ENCODE assay signal across 8 mouse cellular contexts in genomic region chr10:80141243-80141642, GRCm38 (mm10). TPM values are rescaled to one million over a fixed set of nuclear protein-coding genes. Genes with fewer than 3 reads are reported as not detected.
DNase-seq lines count a peak whose midpoint lies in the region; ATAC-seq and TF ChIP-seq lines count a peak whose summit lies in the region.

No protein-coding gene starts in this region.

- peaks cover 50% of the 10 kb centered on the region for H3K36me3 ChIP-seq in G1E (replicated peaks)
- peaks cover 17% of the 10 kb centered on the region for H3K36me3 ChIP-seq in forebrain, embryonic 15.5 days
- H3K36me3 ChIP-seq in neural tube, embryonic 15.5 days, result peaks cover 23% of the 10 kb centered on the region

- peak; percentile 88 for DNase-seq in G1E (ENCODE audit: low spot score)
- DNase-seq in cerebellum, adult 11-12 months, result peak; percentile 99
- DNase-seq in heart, postnatal 25 days (ENCODE audit: low spot score), result peak; percentile 96
- peak; percentile 97 to 98 for DNase-seq in layer of hippocampus, adult 2 months (ENCODE audit: low spot score in 2 of 2)
- DNase-seq in lung, adult 2 months, result peak; percentile 94
- peak; percentile 95 for DNase-seq in testis, postnatal 10 days (ENCODE audit: low spot score)

- H3K27me3 ChIP-seq in G1E (ENCODE audit: insufficient read depth, low read length), result no peaks in the 10 kb centered on the region
- H3K27me3 ChIP-seq in forebrain, embryonic 15.5 days, result no peaks in the 10 kb centered on the region
- H3K27me3 ChIP-seq in neural tube, embryonic 15.5 days (replicated peaks), result no peaks in the 10 kb centered on the region

- H3K27ac ChIP-seq in forebrain, embryonic 15.5 days (replicated peaks), result peak overlapping the region; percentile 87
- peak overlapping the region; percentile 98 for H3K27ac ChIP-seq in layer of hippocampus, adult 2 months
- peak overlapping the region; percentile 91 for H3K27ac ChIP-seq in neural tube, embryonic 15.5 days (replicated peaks)

- H3K4me2 ChIP-seq in forebrain, embryonic 15.5 days (replicated peaks), result peak overlapping the region; percentile 91
- H3K4me2 ChIP-seq in neural tube, embryonic 15.5 days, result peak overlapping the region; percentile 79

- peak overlapping the region; percentile 92 for H3K4me3 ChIP-seq in G1E (ENCODE audit: low read depth, low read length)
- H3K4me3 ChIP-seq in forebrain, embryonic 15.5 days, result peak overlapping the region; percentile 81
- peak overlapping the region; percentile 85 for H3K4me3 ChIP-seq in layer of hippocampus, adult 2 months
- H3K4me3 ChIP-seq in lung, adult 2 months (replicated peaks; ENCODE audit: extremely low read depth, low read depth, low read length), result peak overlapping the region; percentile 59
- H3K4me3 ChIP-seq in neural tube, embryonic 15.5 days (replicated peaks), result peak overlapping the region; percentile 74

- ATAC-seq in G1E (ENCODE audit: extremely low read depth, insufficient number of reproducible peaks, low FRiP score, poor library complexity, severe bottlenecking), result peak; percentile 74
- peak; percentile 40 for ATAC-seq in forebrain, embryonic 15.5 days (replicated peaks)
- ATAC-seq in neural tube, embryonic 15.5 days (ENCODE audit: low FRiP score), result peak; percentile 71

- intact Hi-C loops in heart, postnatal 25 days (cut with DNase I), result loop anchor here (2.0 to 10.0 kb wide), 2 partner anchors 178 to 286 kb away; partner anchors contain the start of gene Ptbp1

- peaks cover 91% of the 10 kb centered on the region for H3K4me1 ChIP-seq in G1E (ENCODE audit: insufficient read depth, low read depth, low read length)
- peaks cover 72% of the 10 kb centered on the region for H3K4me1 ChIP-seq in forebrain, embryonic 15.5 days
- H3K4me1 ChIP-seq in lung, adult 2 months (ENCODE audit: control insufficient read depth, insufficient read depth, low read length), result peaks cover 9% of the 10 kb centered on the region
- peaks cover 80% of the 10 kb centered on the region for H3K4me1 ChIP-seq in neural tube, embryonic 15.5 days

- no peak for TF ChIP-seq CTCF in G1E (IDR thresholded peaks at IDR 0.05; ENCODE audit: low read depth, low read length)
- peak; percentile 77 for TF ChIP-seq CTCF in layer of hippocampus, adult 2 months (conservative IDR thresholded peaks at IDR 0.05)
- peak; percentile 56 for TF ChIP-seq CTCF in lung, adult 2 months (IDR thresholded peaks at IDR 0.05; ENCODE audit: insufficient read depth, low read length)

- WGBS in forebrain, embryonic 15.5 days, result under 1% methylated on average over 29 of the region's 29 CpGs
- WGBS in lung, adult 2 months, result under 1% methylated on average over 29 of the region's 29 CpGs
- WGBS in neural tube, embryonic 15.5 days, result under 1% methylated on average over 29 of the region's 29 CpGs

- no peaks in the 10 kb centered on the region for H3K9me3 ChIP-seq in G1E (replicated peaks)
- H3K9me3 ChIP-seq in forebrain, embryonic 15.5 days, result no peaks in the 10 kb centered on the region
- H3K9me3 ChIP-seq in neural tube, embryonic 15.5 days (replicated peaks), result no peaks in the 10 kb centered on the region

- peak; percentile 79; the same call in 1 of the 2 replicates for TF ChIP-seq POLR2A in lung, adult 2 months (IDR thresholded peaks at IDR 0.05; ENCODE audit: borderline replicate concordance, extremely low read depth, low read depth, low read length)

- H3K9ac ChIP-seq in forebrain, embryonic 15.5 days (replicated peaks), result peak overlapping the region; percentile 29
- peak overlapping the region; percentile 41 for H3K9ac ChIP-seq in neural tube, embryonic 15.5 days (replicated peaks)

RNA-seq across cellular contexts. Expression of gene Cbarp, which starts 0.6 kb away (rescaled TPM):
- total RNA-seq in G1E (2014; fragmentation: Nextera tagmentation) (67.2 and 74.4 TPM in 2 replicates), G1E (2017) (3.7 and 5.5 TPM in 2 replicates)
- 66.6 and 73.9 TPM in 2 replicates for polyA plus RNA-seq in G1E (2012)
- polyA plus RNA-seq in forebrain, embryonic 15.5 days (2015; fragmentation: Nextera tagmentation; extraction: Ambion mirVana), result 29.7 and 39.5 TPM in 2 replicates
- total RNA-seq in heart, postnatal 25 days (2021), result 1 to 10 TPM; 2.4 to 3.1 TPM
- total RNA-seq in layer of hippocampus, adult 2 months (2021), result 100 to 1,000 TPM; 331 to 341 TPM
- polyA plus RNA-seq in lung, adult 2 months (2012; rRNA removed), result 29.9 and 31.5 TPM in 2 replicates
- polyA plus RNA-seq in neural tube, embryonic 15.5 days (2015; fragmentation: Nextera tagmentation; extraction: Ambion mirVana), result 91.9 and 93.0 TPM in 2 replicates

RNA-seq across cellular contexts. Expression of gene Atp5d, which starts 2.8 kb away (rescaled TPM):
- total RNA-seq in G1E (2014; fragmentation: Nextera tagmentation) (248 and 258 TPM in 2 replicates), G1E (2017) (81.9 and 82.7 TPM in 2 replicates)
- polyA plus RNA-seq in G1E (2012), result 1,539 and 1,678 TPM in 2 replicates
- 437 and 444 TPM in 2 replicates for polyA plus RNA-seq in forebrain, embryonic 15.5 days (2015; fragmentation: Nextera tagmentation; extraction: Ambion mirVana)
- total RNA-seq in heart, postnatal 25 days (2021), result 1,000 to 10,000 TPM; 1,252 to 1,264 TPM
- 100 to 1,000 TPM; 332 to 344 TPM for total RNA-seq in layer of hippocampus, adult 2 months (2021)
- 709 and 1,054 TPM in 2 replicates for polyA plus RNA-seq in lung, adult 2 months (2012; rRNA removed)
- 553 and 558 TPM in 2 replicates for polyA plus RNA-seq in neural tube, embryonic 15.5 days (2015; fragmentation: Nextera tagmentation; extraction: Ambion mirVana)

RNA-seq across cellular contexts. Expression of gene Midn, which starts 6.8 kb away (rescaled TPM):
- total RNA-seq in G1E (2014; fragmentation: Nextera tagmentation), result 89.8 and 92.3 TPM in 2 replicates
- 19.2 and 24.3 TPM in 2 replicates for total RNA-seq in G1E (2017)
- 295 and 302 TPM in 2 replicates for polyA plus RNA-seq in G1E (2012)
- polyA plus RNA-seq in forebrain, embryonic 15.5 days (2015; fragmentation: Nextera tagmentation; extraction: Ambion mirVana), result 33.0 and 34.9 TPM in 2 replicates
- total RNA-seq in heart, postnatal 25 days (2021), result 100 to 1,000 TPM in 1 of 2 experiments, 10 to 100 TPM in 1; 92.1 to 120 TPM
- 10 to 100 TPM; 53.1 to 54.5 TPM for total RNA-seq in layer of hippocampus, adult 2 months (2021)
- polyA plus RNA-seq in lung, adult 2 months (2012; rRNA removed), result 110 and 150 TPM in 2 replicates
- polyA plus RNA-seq in neural tube, embryonic 15.5 days (2015; fragmentation: Nextera tagmentation; extraction: Ambion mirVana), result 19.4 and 20.5 TPM in 2 replicates

RNA-seq across cellular contexts. Expression of gene Cirbp, which starts 24.5 kb away (rescaled TPM):
- total RNA-seq in G1E (2014; fragmentation: Nextera tagmentation), result 18.1 and 21.2 TPM in 2 replicates
- 32.6 and 34.8 TPM in 2 replicates for total RNA-seq in G1E (2017)
- polyA plus RNA-seq in G1E (2012), result 41.4 and 45.2 TPM in 2 replicates
- polyA plus RNA-seq in forebrain, embryonic 15.5 days (2015; fragmentation: Nextera tagmentation; extraction: Ambion mirVana), result 350 and 358 TPM in 2 replicates
- total RNA-seq in heart, postnatal 25 days (2021), result 10 to 100 TPM; 31.7 to 43.1 TPM
- 100 to 1,000 TPM in 1 of 2 experiments, 10 to 100 TPM in 1; 88.3 to 103 TPM for total RNA-seq in layer of hippocampus, adult 2 months (2021)
- polyA plus RNA-seq in lung, adult 2 months (2012; rRNA removed), result 162 and 200 TPM in 2 replicates
- 284 and 345 TPM in 2 replicates for polyA plus RNA-seq in neural tube, embryonic 15.5 days (2015; fragmentation: Nextera tagmentation; extraction: Ambion mirVana)

RNA-seq across cellular contexts. Expression of gene Stk11, which starts 25.6 kb away (rescaled TPM):
- total RNA-seq in G1E (2014; fragmentation: Nextera tagmentation) (138 and 172 TPM in 2 replicates), G1E (2017) (150 and 154 TPM in 2 replicates)
- polyA plus RNA-seq in G1E (2012), result 161 and 170 TPM in 2 replicates
- 20.3 and 21.5 TPM in 2 replicates for polyA plus RNA-seq in forebrain, embryonic 15.5 days (2015; fragmentation: Nextera tagmentation; extraction: Ambion mirVana)
- 100 to 1,000 TPM; 133 to 138 TPM for total RNA-seq in heart, postnatal 25 days (2021)
- 10 to 100 TPM; 96.8 to 97.7 TPM for total RNA-seq in layer of hippocampus, adult 2 months (2021)
- polyA plus RNA-seq in lung, adult 2 months (2012; rRNA removed), result 161 and 168 TPM in 2 replicates
- polyA plus RNA-seq in neural tube, embryonic 15.5 days (2015; fragmentation: Nextera tagmentation; extraction: Ambion mirVana), result 16.9 and 17.3 TPM in 2 replicates

Comparison
In these comparisons a context has a peak if more than half of its experiments do, and no peak if none do; other contexts are left out.
1. Peak in every context shown above with its lines: DNase-seq, ATAC-seq, H3K4me3 ChIP-seq and H3K27ac ChIP-seq.